Mouse (Mus musculus): ENCODE data around the gene Sirt2. TPM values are rescaled to one million over a fixed set of nuclear protein-coding genes. Genes with fewer than 3 reads are reported as not detected.
A peak's percentile ranks its signal among the peaks of the same experiment; 100 is the strongest.

The Sirt2 gene
- polyA plus RNA-seq, 1 experiment, result 28.1 TPM

- Histone ChIP-seq H3K27me3 (ENCODE audit: control insufficient read depth, insufficient read depth, low read length, poor library complexity, severe bottlenecking) (no peaks in the 10 kb centered on the region), H3K36me3 (ENCODE audit: control insufficient read depth, insufficient read depth, low read length, poor library complexity, severe bottlenecking) (no peaks in the 10 kb centered on the region), H3K4me1 (ENCODE audit: control insufficient read depth, insufficient read depth, low read length) (peaks cover 3% of the 10 kb centered on the region), H3K27ac (ENCODE audit: insufficient read depth, low read length) (peak overlapping the region; percentile 63), H3K4me3 (ENCODE audit: low read depth, low read length) (peak overlapping the region; percentile 54), H3K9me3 (replicated peaks; ENCODE audit: control insufficient read depth, insufficient read depth, low read length, poor library complexity, severe bottlenecking) (peaks cover 8% of the 10 kb centered on the region), H3K9ac (ENCODE audit: low read depth, poor library complexity, severe bottlenecking) (no peak overlapping the region)
- TF ChIP-seq POLR2A (IDR thresholded peaks at IDR 0.05; ENCODE audit: insufficient read depth, low read length), result peak; percentile 12
- no peak for TF ChIP-seq CTCF (IDR thresholded peaks at IDR 0.05; ENCODE audit: low read depth, low read length)
- TF ChIP-seq EP300 (IDR thresholded peaks at IDR 0.05; ENCODE audit: insufficient read depth, low read depth, low read length), result no peak
Measured at GRCm38 (mm10) chr7:28735701-28736100, 30.8 kb upstream of the Sirt2 start.

GRCm38 (mm10) chr7:28739829-28740228, 26.7 kb upstream of the Sirt2 start:
- H3K27me3 ChIP-seq (ENCODE audit: control insufficient read depth, insufficient read depth, low read length, poor library complexity, severe bottlenecking), result no peaks in the 10 kb centered on the region
- H3K9ac ChIP-seq (ENCODE audit: low read depth, poor library complexity, severe bottlenecking), result peak overlapping the region; percentile 30
- H3K27ac ChIP-seq (ENCODE audit: insufficient read depth, low read length), result peak overlapping the region; percentile 40
- H3K4me3 ChIP-seq (ENCODE audit: low read depth, low read length), result peak overlapping the region; percentile 22
- H3K36me3 ChIP-seq (ENCODE audit: control insufficient read depth, insufficient read depth, low read length, poor library complexity, severe bottlenecking), result no peaks in the 10 kb centered on the region
- no peaks in the 10 kb centered on the region for H3K9me3 ChIP-seq (replicated peaks; ENCODE audit: control insufficient read depth, insufficient read depth, low read length, poor library complexity, severe bottlenecking)
- TF ChIP-seq CTCF (IDR thresholded peaks at IDR 0.05; ENCODE audit: low read depth, low read length) (no peak), EP300 (IDR thresholded peaks at IDR 0.05; ENCODE audit: insufficient read depth, low read depth, low read length) (peak; percentile 51; the same call in 1 of the 2 replicates), POLR2A (IDR thresholded peaks at IDR 0.05; ENCODE audit: insufficient read depth, low read length) (no peak)
- peaks cover 2% of the 10 kb centered on the region for H3K4me1 ChIP-seq (ENCODE audit: control insufficient read depth, insufficient read depth, low read length)

DNA sequence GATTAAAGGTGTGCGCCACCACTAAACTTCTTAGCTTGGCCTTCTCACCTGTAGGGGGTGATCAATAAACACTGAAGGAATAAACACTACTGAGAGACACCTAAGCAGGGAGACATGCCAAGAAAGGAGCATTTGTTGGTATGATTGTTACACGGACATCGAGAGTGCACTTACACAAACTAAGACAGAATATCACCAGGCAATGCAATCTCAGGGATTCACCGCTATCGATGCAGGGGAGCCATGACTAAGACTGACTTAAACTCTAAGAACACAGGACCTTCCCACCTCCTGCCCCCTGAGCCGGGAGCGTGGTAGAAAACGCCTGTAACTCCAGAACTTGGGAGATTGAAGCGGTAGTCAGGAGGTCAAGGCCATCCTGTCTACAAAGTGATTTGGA, 25.6 kb upstream of the Sirt2 start:
- H3K9ac ChIP-seq (ENCODE audit: low read depth, poor library complexity, severe bottlenecking), result peak overlapping the region; percentile 66
- no peak for TF ChIP-seq CTCF (IDR thresholded peaks at IDR 0.05; ENCODE audit: low read depth, low read length)
- TF ChIP-seq EP300 (IDR thresholded peaks at IDR 0.05; ENCODE audit: insufficient read depth, low read depth, low read length), result no peak
- TF ChIP-seq POLR2A (IDR thresholded peaks at IDR 0.05; ENCODE audit: insufficient read depth, low read length), result no peak
- peak overlapping the region; percentile 84 for H3K4me3 ChIP-seq (ENCODE audit: low read depth, low read length)
- peak overlapping the region; percentile 45 for H3K27ac ChIP-seq (ENCODE audit: insufficient read depth, low read length)
- H3K9me3 ChIP-seq (replicated peaks; ENCODE audit: control insufficient read depth, insufficient read depth, low read length, poor library complexity, severe bottlenecking), result no peaks in the 10 kb centered on the region
- H3K36me3 ChIP-seq (ENCODE audit: control insufficient read depth, insufficient read depth, low read length, poor library complexity, severe bottlenecking), result 0 out of 2 replicates have a peak, but pooled peaks cover 3% of the 10 kb centered on the region
- no peaks in the 10 kb centered on the region for H3K27me3 ChIP-seq (ENCODE audit: control insufficient read depth, insufficient read depth, low read length, poor library complexity, severe bottlenecking)
- H3K4me1 ChIP-seq (ENCODE audit: control insufficient read depth, insufficient read depth, low read length), result peaks cover 2% of the 10 kb centered on the region

DNA sequence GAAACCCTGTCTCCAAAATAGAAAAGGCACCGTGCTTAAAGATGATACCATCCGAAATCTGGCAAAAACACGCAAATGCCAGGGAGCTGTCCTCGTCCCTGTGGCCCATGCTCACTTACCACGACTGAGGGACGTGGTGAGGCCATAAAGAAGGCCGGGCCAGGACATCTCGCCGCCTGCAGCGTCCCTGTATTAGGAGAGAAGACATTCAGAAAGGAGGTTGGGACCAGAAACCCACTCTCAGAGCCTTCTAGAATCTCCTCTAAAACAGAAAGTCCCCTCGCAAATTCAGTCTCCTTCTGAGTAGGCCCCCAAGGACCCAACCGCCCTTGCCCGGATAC, 25.2 kb upstream of the Sirt2 start:
- peak overlapping the region; percentile 66 for H3K9ac ChIP-seq (ENCODE audit: low read depth, poor library complexity, severe bottlenecking)
- H3K4me3 ChIP-seq (ENCODE audit: low read depth, low read length), result peak overlapping the region; percentile 84
- no peaks in the 10 kb centered on the region for H3K27me3 ChIP-seq (ENCODE audit: control insufficient read depth, insufficient read depth, low read length, poor library complexity, severe bottlenecking)
- peak overlapping the region; percentile 45 for H3K27ac ChIP-seq (ENCODE audit: insufficient read depth, low read length)
- peaks cover 2% of the 10 kb centered on the region for H3K4me1 ChIP-seq (ENCODE audit: control insufficient read depth, insufficient read depth, low read length)
- 0 out of 2 replicates have a peak, but pooled peaks cover 4% of the 10 kb centered on the region for H3K36me3 ChIP-seq (ENCODE audit: control insufficient read depth, insufficient read depth, low read length, poor library complexity, severe bottlenecking)
- no peak for TF ChIP-seq EP300 (IDR thresholded peaks at IDR 0.05; ENCODE audit: insufficient read depth, low read depth, low read length)
- H3K9me3 ChIP-seq (replicated peaks; ENCODE audit: control insufficient read depth, insufficient read depth, low read length, poor library complexity, severe bottlenecking), result no peaks in the 10 kb centered on the region

- Histone ChIP-seq H3K27ac (ENCODE audit: insufficient read depth, low read length) (peak within 1 kb of the TSS; percentile 48), H3K9me3 (replicated peaks; ENCODE audit: control insufficient read depth, insufficient read depth, low read length, poor library complexity, severe bottlenecking) (no peaks in the 10 kb centered on the region), H3K4me3 (ENCODE audit: low read depth, low read length) (peak within 1 kb of the TSS; percentile 93), H3K4me1 (ENCODE audit: control insufficient read depth, insufficient read depth, low read length) (peaks cover 2% of the 10 kb centered on the region), H3K36me3 (ENCODE audit: control insufficient read depth, insufficient read depth, low read length, poor library complexity, severe bottlenecking) (0 out of 2 replicates have a peak, but pooled peaks cover 4% of the 10 kb centered on the region), H3K27me3 (ENCODE audit: control insufficient read depth, insufficient read depth, low read length, poor library complexity, severe bottlenecking) (no peaks in the 10 kb centered on the region), H3K9ac (ENCODE audit: low read depth, poor library complexity, severe bottlenecking) (peak within 1 kb of the TSS; percentile 66)
- TF ChIP-seq POLR2A (IDR thresholded peaks at IDR 0.05; ENCODE audit: insufficient read depth, low read length) (peak; percentile 95), CTCF (IDR thresholded peaks at IDR 0.05; ENCODE audit: low read depth, low read length) (peak; percentile 81), EP300 (IDR thresholded peaks at IDR 0.05; ENCODE audit: insufficient read depth, low read depth, low read length) (no peak)
Measured at GRCm38 (mm10) chr7:28741709-28742438, 24.7 kb upstream of the Sirt2 start, which contains the start of the genes Mrps12 and Sars2. Gene Mrps12, minus strand, starts transcription at chr7:28741820. Gene Sars2, plus strand, starts transcription at chr7:28741992.

GRCm38 (mm10) chr7:28749935-28750334, 16.6 kb upstream of the Sirt2 start:
- Histone ChIP-seq H3K27ac (ENCODE audit: insufficient read depth, low read length) (no peak overlapping the region), H3K9me3 (replicated peaks; ENCODE audit: control insufficient read depth, insufficient read depth, low read length, poor library complexity, severe bottlenecking) (no peaks in the 10 kb centered on the region), H3K36me3 (ENCODE audit: control insufficient read depth, insufficient read depth, low read length, poor library complexity, severe bottlenecking) (0 out of 2 replicates have a peak, but pooled peaks cover 8% of the 10 kb centered on the region), H3K4me1 (ENCODE audit: control insufficient read depth, insufficient read depth, low read length) (no peaks in the 10 kb centered on the region), H3K27me3 (ENCODE audit: control insufficient read depth, insufficient read depth, low read length, poor library complexity, severe bottlenecking) (no peaks in the 10 kb centered on the region), H3K9ac (ENCODE audit: low read depth, poor library complexity, severe bottlenecking) (no peak overlapping the region), H3K4me3 (ENCODE audit: low read depth, low read length) (no peak overlapping the region)
- TF ChIP-seq POLR2A (IDR thresholded peaks at IDR 0.05; ENCODE audit: insufficient read depth, low read length) (no peak), CTCF (IDR thresholded peaks at IDR 0.05; ENCODE audit: low read depth, low read length) (no peak), EP300 (IDR thresholded peaks at IDR 0.05; ENCODE audit: insufficient read depth, low read depth, low read length) (no peak)

All from ES-Bruce4 (cell line).